Mouse (Mus musculus): Measurements from ENCODE around the gene Tbx6. TPM values are rescaled to one million over a fixed set of nuclear protein-coding genes. Genes with fewer than 3 reads are reported as not detected.

Gene Tbx6
- polyA plus RNA-seq, 1 experiment: 0.55 TPM

DNA sequence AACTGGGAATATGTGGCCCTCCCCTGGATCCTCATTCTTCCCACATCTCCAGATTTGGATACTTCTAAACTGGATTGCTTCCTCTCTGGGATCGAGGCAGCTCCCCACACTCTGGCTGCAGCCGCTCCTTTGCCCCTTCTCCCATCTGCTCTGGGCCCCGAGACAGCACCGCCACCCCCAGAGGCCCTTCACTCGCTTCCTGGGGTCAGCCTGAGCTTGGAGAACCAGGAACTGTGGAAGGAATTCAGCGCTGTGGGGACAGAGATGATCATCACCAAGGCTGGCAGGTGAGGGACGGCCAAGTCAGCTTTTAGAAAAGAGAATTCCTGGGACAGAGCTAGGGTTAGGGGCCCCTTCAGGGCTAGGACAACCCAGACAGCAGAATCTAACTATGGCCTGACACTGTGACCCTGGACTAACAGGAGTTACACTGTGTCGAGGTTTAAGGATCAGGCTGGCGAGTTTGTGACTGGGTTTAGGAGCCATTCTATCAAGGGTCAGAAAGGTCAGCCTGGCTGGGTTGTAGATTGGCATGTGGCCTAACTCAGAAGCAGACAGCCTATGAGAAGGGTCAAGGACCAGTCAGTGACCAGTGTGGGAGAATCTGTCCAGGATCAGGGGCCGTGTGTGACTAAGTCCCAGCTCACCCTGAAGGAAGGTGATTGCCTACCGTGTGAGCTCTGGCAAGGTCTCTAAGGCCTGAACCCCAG is 533 bp downstream of the Tbx6 start:
- TF ChIP-seq GATA1 (IDR thresholded peaks at IDR 0.05; ENCODE audit: low read length): no peak

DNA sequence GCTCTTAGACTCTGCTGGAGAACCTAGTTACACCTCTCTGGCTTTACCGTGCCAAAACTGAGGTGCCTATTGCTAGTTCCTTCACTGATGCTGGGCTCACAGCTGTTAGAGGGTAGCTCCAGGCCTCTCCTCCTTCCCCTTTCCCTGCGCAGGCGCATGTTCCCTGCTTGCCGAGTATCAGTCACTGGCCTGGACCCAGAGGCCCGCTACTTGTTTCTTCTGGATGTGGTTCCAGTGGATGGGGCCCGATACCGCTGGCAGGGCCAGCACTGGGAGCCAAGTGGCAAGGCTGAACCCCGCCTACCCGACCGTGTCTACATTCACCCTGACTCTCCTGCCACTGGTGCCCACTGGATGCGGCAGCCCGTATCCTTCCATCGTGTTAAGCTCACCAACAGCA is 1.4 kb downstream of the Tbx6 start:
- TF ChIP-seq GATA1 (IDR thresholded peaks at IDR 0.05; ENCODE audit: low read length): no peak

GRCm38 (mm10) chr7:126784469-126784868 is 3.2 kb downstream of the Tbx6 start:
- TF ChIP-seq GATA1 (IDR thresholded peaks at IDR 0.05; ENCODE audit: low read length): no peak

GRCm38 (mm10) chr7:126785056-126785455 is 3.8 kb downstream of the Tbx6 start:
- no peak for TF ChIP-seq GATA1 (IDR thresholded peaks at IDR 0.05; ENCODE audit: low read length)

GRCm38 (mm10) chr7:126786142-126786541 is 4.9 kb downstream of the Tbx6 start:
- TF ChIP-seq GATA1 (IDR thresholded peaks at IDR 0.05; ENCODE audit: low read length): no peak

- TF ChIP-seq GATA1 (IDR thresholded peaks at IDR 0.05; ENCODE audit: low read length): no peak
Measured at GRCm38 (mm10) chr7:126789141-126789540, 7.9 kb downstream of the Tbx6 start.

GRCm38 (mm10) chr7:126791851-126792720 is 10.8 kb downstream of the Tbx6 start, which contains the start of gene Ppp4c:
Ppp4c (minus strand) TSS chr7:126792496.
- no peak for TF ChIP-seq GATA1 (IDR thresholded peaks at IDR 0.05; ENCODE audit: low read length)

DNA sequence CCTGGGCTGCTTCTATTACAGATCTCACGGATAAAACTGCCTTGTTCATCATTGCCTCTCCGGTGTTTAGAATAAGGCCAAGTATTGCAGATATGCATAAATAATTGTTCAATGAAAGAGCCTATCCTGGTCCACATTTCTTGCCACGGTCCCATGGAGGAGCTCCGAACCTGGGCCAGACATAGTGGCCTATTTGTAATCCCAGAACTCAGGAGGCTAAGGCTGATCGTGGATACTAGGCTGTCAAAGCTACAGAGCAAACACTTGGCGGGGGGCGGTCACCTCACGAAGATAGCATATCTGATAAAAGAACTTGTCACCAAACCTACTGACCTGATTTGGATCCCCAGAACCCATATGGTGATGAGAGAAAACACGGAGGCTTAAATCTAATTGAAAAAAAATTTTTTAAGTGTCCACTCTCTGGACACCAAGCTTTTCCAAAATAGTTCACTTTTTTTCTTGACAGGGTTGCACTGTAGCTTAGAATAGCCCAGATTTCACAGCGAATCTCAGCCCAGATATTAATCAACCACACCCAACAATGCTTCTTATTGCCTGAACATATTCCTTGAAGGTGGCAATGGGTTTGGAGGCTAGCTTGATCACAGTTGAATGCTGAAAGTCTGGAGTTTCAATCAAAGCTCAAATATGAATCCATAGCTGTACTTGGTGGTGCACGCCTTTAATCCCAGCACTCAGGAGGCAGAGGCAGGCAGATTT is 11.6 kb downstream of the Tbx6 start:
- TF ChIP-seq GATA1 (IDR thresholded peaks at IDR 0.05; ENCODE audit: low read length): no peak

GRCm38 (mm10) chr7:126793456-126794270 is 12.4 kb downstream of the Tbx6 start:
- no peak for TF ChIP-seq GATA1 (IDR thresholded peaks at IDR 0.05; ENCODE audit: low read length)

GRCm38 (mm10) chr7:126794271-126794605 is 13.0 kb downstream of the Tbx6 start:
- TF ChIP-seq GATA1 (IDR thresholded peaks at IDR 0.05; ENCODE audit: low read length): no peak

DNA sequence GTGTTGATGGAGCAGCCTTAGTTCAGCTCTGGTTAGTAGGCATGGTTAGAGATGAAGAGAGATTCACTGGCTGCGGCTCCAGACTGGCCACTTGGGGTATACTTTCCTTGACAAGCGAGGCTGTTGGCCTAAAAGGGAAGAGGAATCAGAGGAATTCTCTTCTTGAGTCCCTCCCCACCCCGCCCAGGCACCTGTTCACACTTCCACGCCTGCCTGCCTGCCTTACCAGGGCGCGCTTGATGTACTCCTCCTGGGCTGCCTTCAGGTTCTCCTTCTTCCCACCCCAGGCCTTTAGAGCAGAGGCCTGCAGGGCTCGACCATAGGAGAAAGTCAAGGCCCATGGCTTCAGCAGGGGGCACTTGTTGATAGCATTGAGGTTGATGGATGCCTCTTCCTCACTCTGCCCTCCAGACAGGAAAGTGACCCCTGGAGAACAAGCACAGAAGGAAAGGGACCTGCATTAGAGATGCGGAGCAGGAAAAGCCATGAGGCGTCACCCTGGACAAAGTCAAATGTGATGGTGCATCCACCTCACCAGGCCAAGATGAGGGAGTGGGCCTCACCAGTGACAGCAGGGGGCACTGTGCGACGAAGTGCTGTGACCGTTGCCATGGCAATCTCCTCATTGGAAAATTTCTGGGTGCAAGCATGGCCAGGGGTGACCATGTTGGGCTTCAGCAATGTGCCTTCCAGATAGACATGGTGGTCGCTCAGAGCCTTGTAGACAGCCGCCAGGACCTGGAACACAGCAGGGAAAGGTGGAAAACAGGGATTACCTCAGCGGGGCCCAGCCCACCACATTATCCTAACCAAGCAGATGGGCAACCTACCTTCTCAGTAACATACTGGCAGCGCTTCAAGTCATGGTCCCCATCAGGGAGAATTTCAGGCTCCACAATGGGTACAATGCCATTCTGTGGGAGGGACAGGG is 14.4 kb downstream of the Tbx6 start:
- TF ChIP-seq GATA1 (IDR thresholded peaks at IDR 0.05; ENCODE audit: low read length): no peak

DNA sequence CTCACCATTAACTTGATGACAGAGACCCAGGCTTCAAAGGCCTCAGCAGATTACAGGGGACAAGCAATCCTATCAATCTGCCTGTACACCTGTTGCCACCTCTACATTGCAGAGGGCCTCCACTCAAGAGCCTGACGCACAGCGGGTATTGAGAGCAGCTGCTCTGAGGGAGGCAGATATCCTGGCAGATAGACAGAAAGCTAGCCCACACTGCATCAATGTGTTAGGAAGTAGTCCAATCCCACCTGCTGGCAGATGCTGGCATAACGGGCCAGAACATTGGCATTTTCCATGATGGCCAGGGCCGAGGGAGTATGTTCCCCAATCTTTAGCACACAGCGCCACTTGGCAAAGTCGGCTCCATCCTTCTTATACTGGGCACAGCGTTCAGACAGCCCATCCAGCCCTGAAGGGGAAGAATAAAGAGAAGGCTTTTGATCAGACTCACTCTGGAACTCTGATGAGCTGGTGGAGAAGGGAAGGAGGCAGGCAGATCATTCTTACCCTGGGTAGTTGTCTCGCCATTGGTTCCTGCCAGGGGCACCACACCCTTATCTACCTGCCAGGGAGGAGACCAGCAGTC is 15.2 kb downstream of the Tbx6 start:
- no peak for TF ChIP-seq GATA1 (IDR thresholded peaks at IDR 0.05; ENCODE audit: low read length)

GRCm38 (mm10) chr7:126797411-126798126 is 16.3 kb downstream of the Tbx6 start, which contains the start of gene Fam57b:
Fam57b (plus strand) TSS chr7:126797668.
- TF ChIP-seq GATA1 (IDR thresholded peaks at IDR 0.05; ENCODE audit: low read length): no peak

All from G1E-ER4 (cell line).